Mouse (Mus musculus): ENCODE measurements around the gene Rabif. TPM values are rescaled to one million over a fixed set of nuclear protein-coding genes. Genes with fewer than 3 reads are reported as not detected.

Gene Rabif
- polyA plus RNA-seq, 1 experiment, result 22.7 TPM

- TF ChIP-seq POLR2A (IDR thresholded peaks at IDR 0.05; ENCODE audit: insufficient read depth, low read length) (no peak), CTCF (IDR thresholded peaks at IDR 0.05; ENCODE audit: low read depth, low read length) (no peak), EP300 (IDR thresholded peaks at IDR 0.05; ENCODE audit: insufficient read depth, low read depth, low read length) (no peak)
- Histone ChIP-seq H3K4me1 (ENCODE audit: control insufficient read depth, insufficient read depth, low read length) (no peaks in the 10 kb centered on the region), H3K4me3 (ENCODE audit: low read depth, low read length) (no peak overlapping the region), H3K27me3 (ENCODE audit: control insufficient read depth, insufficient read depth, low read length, poor library complexity, severe bottlenecking) (no peaks in the 10 kb centered on the region), H3K27ac (ENCODE audit: insufficient read depth, low read length) (no peak overlapping the region), H3K9me3 (replicated peaks; ENCODE audit: control insufficient read depth, insufficient read depth, low read length, poor library complexity, severe bottlenecking) (no peaks in the 10 kb centered on the region), H3K9ac (ENCODE audit: low read depth, poor library complexity, severe bottlenecking) (no peak overlapping the region), H3K36me3 (ENCODE audit: control insufficient read depth, insufficient read depth, low read length, poor library complexity, severe bottlenecking) (no peaks in the 10 kb centered on the region)
Observed at GRCm38 (mm10) chr1:134520001-134520721, 25.7 kb downstream of the Rabif start.

DNA sequence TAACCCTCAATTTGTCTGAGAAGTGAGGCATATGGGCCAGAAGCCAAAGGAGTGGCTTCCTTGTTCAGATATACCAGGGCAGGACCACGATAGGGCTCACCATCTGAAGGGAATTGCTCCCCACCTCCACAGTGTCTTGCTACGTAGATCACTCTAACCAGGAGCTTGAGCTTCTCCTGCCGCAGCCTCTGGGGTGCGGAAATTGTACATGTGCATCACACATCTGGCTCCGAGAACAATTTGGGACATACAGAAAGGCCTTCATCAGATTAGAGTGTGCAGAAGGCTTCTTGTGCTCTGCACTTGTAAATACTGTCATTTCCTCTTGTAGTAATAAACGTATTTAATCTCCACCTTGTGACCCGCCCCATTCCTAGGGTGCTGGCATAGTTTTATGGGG, 26.7 kb downstream of the Rabif start:
- TF ChIP-seq POLR2A (IDR thresholded peaks at IDR 0.05; ENCODE audit: insufficient read depth, low read length) (no peak), EP300 (IDR thresholded peaks at IDR 0.05; ENCODE audit: insufficient read depth, low read depth, low read length) (no peak), CTCF (IDR thresholded peaks at IDR 0.05; ENCODE audit: low read depth, low read length) (no peak)
- H3K27ac ChIP-seq (ENCODE audit: insufficient read depth, low read length), result no peak overlapping the region
- H3K9ac ChIP-seq (ENCODE audit: low read depth, poor library complexity, severe bottlenecking), result no peak overlapping the region
- no peaks in the 10 kb centered on the region for H3K36me3 ChIP-seq (ENCODE audit: control insufficient read depth, insufficient read depth, low read length, poor library complexity, severe bottlenecking)
- H3K27me3 ChIP-seq (ENCODE audit: control insufficient read depth, insufficient read depth, low read length, poor library complexity, severe bottlenecking), result no peaks in the 10 kb centered on the region
- H3K9me3 ChIP-seq (replicated peaks; ENCODE audit: control insufficient read depth, insufficient read depth, low read length, poor library complexity, severe bottlenecking), result no peaks in the 10 kb centered on the region
- no peak overlapping the region for H3K4me3 ChIP-seq (ENCODE audit: low read depth, low read length)
- H3K4me1 ChIP-seq (ENCODE audit: control insufficient read depth, insufficient read depth, low read length), result no peaks in the 10 kb centered on the region

DNA sequence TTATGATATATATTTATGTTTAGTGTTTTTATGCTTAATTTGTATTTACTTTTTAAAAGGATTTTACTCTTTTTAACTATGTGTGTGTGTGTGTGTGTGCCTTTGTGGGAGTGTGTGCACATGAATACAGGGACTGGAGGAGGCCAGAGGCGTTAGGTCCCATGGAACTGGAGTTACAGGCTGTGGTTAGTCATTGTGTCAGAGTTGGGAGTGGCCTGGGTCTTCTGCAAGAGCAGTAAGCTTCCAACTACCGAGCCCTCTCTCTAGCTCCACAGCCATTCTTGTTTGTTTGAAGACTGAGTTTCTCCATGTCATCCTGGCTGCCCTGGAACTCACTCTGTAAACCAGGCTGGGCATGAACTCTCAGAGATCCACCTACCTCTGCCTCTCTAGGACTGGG, 27.9 kb downstream of the Rabif start:
- Histone ChIP-seq H3K36me3 (ENCODE audit: control insufficient read depth, insufficient read depth, low read length, poor library complexity, severe bottlenecking) (no peaks in the 10 kb centered on the region), H3K9me3 (replicated peaks; ENCODE audit: control insufficient read depth, insufficient read depth, low read length, poor library complexity, severe bottlenecking) (no peaks in the 10 kb centered on the region), H3K4me1 (ENCODE audit: control insufficient read depth, insufficient read depth, low read length) (no peaks in the 10 kb centered on the region), H3K4me3 (ENCODE audit: low read depth, low read length) (no peak overlapping the region), H3K27ac (ENCODE audit: insufficient read depth, low read length) (no peak overlapping the region), H3K9ac (ENCODE audit: low read depth, poor library complexity, severe bottlenecking) (no peak overlapping the region), H3K27me3 (ENCODE audit: control insufficient read depth, insufficient read depth, low read length, poor library complexity, severe bottlenecking) (no peaks in the 10 kb centered on the region)
- TF ChIP-seq EP300 (IDR thresholded peaks at IDR 0.05; ENCODE audit: insufficient read depth, low read depth, low read length) (no peak), CTCF (IDR thresholded peaks at IDR 0.05; ENCODE audit: low read depth, low read length) (no peak), POLR2A (IDR thresholded peaks at IDR 0.05; ENCODE audit: insufficient read depth, low read length) (no peak)

GRCm38 (mm10) chr1:134524424-134524823, 30.0 kb downstream of the Rabif start:
- no peaks in the 10 kb centered on the region for H3K36me3 ChIP-seq (ENCODE audit: control insufficient read depth, insufficient read depth, low read length, poor library complexity, severe bottlenecking)
- peak; percentile 64 for TF ChIP-seq CTCF (IDR thresholded peaks at IDR 0.05; ENCODE audit: low read depth, low read length)
- TF ChIP-seq POLR2A (IDR thresholded peaks at IDR 0.05; ENCODE audit: insufficient read depth, low read length), result no peak
- H3K27ac ChIP-seq (ENCODE audit: insufficient read depth, low read length), result no peak overlapping the region
- H3K4me3 ChIP-seq (ENCODE audit: low read depth, low read length), result no peak overlapping the region
- no peaks in the 10 kb centered on the region for H3K9me3 ChIP-seq (replicated peaks; ENCODE audit: control insufficient read depth, insufficient read depth, low read length, poor library complexity, severe bottlenecking)
- no peaks in the 10 kb centered on the region for H3K4me1 ChIP-seq (ENCODE audit: control insufficient read depth, insufficient read depth, low read length)
- no peak overlapping the region for H3K9ac ChIP-seq (ENCODE audit: low read depth, poor library complexity, severe bottlenecking)
- H3K27me3 ChIP-seq (ENCODE audit: control insufficient read depth, insufficient read depth, low read length, poor library complexity, severe bottlenecking), result no peaks in the 10 kb centered on the region

DNA sequence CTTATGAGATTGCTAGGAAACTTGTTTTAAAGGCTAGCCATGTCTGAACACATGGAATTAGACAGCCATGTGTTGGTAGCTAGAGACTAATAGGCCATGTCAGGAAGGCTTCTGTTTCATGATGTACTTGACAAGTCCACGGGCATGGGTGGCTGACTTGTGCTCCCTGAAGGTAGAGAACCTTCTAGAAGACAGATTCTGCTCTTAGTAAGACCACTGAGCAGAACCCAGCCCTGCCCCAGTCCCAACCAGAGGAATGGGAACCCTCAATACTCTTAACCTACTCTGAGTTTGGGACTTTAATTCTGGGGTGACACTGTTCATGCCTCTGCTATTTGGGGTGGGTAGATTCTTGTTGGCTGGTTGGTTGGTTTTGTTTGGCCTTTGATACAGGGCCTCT, 30.6 kb downstream of the Rabif start:
- H3K36me3 ChIP-seq (ENCODE audit: control insufficient read depth, insufficient read depth, low read length, poor library complexity, severe bottlenecking), result no peaks in the 10 kb centered on the region
- TF ChIP-seq POLR2A (IDR thresholded peaks at IDR 0.05; ENCODE audit: insufficient read depth, low read length) (no peak), CTCF (IDR thresholded peaks at IDR 0.05; ENCODE audit: low read depth, low read length) (no peak), EP300 (IDR thresholded peaks at IDR 0.05; ENCODE audit: insufficient read depth, low read depth, low read length) (no peak)
- H3K27me3 ChIP-seq (ENCODE audit: control insufficient read depth, insufficient read depth, low read length, poor library complexity, severe bottlenecking), result no peaks in the 10 kb centered on the region
- no peak overlapping the region for H3K27ac ChIP-seq (ENCODE audit: insufficient read depth, low read length)
- H3K9ac ChIP-seq (ENCODE audit: low read depth, poor library complexity, severe bottlenecking), result no peak overlapping the region
- no peak overlapping the region for H3K4me3 ChIP-seq (ENCODE audit: low read depth, low read length)
- H3K4me1 ChIP-seq (ENCODE audit: control insufficient read depth, insufficient read depth, low read length), result no peaks in the 10 kb centered on the region
- H3K9me3 ChIP-seq (replicated peaks; ENCODE audit: control insufficient read depth, insufficient read depth, low read length, poor library complexity, severe bottlenecking), result no peaks in the 10 kb centered on the region

DNA sequence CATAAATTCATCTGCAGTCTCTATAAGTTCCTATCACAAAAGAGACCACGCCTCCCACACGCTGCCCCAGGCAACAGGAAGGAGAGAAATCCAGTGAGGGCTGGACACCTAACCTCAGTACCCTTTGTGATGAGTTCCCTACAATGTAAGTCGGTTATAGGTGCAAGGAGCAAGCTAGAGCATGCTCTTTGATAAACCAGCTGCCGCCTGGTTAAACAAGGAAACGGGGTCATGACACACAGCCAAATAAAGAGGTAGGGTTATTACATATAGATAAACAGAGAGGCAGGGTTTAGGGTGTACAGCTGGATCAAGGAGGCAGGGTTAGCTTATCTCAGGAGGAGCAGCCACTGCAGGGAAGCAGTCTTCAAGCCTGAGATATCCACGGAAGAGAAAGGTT, 32.3 kb downstream of the Rabif start:
- H3K4me3 ChIP-seq (ENCODE audit: low read depth, low read length), result no peak overlapping the region
- no peak overlapping the region for H3K9ac ChIP-seq (ENCODE audit: low read depth, poor library complexity, severe bottlenecking)
- no peaks in the 10 kb centered on the region for H3K9me3 ChIP-seq (replicated peaks; ENCODE audit: control insufficient read depth, insufficient read depth, low read length, poor library complexity, severe bottlenecking)
- H3K27ac ChIP-seq (ENCODE audit: insufficient read depth, low read length), result no peak overlapping the region
- no peaks in the 10 kb centered on the region for H3K27me3 ChIP-seq (ENCODE audit: control insufficient read depth, insufficient read depth, low read length, poor library complexity, severe bottlenecking)
- H3K4me1 ChIP-seq (ENCODE audit: control insufficient read depth, insufficient read depth, low read length), result no peaks in the 10 kb centered on the region
- TF ChIP-seq EP300 (IDR thresholded peaks at IDR 0.05; ENCODE audit: insufficient read depth, low read depth, low read length), result no peak
- no peak for TF ChIP-seq CTCF (IDR thresholded peaks at IDR 0.05; ENCODE audit: low read depth, low read length)
- TF ChIP-seq POLR2A (IDR thresholded peaks at IDR 0.05; ENCODE audit: insufficient read depth, low read length), result no peak
- no peaks in the 10 kb centered on the region for H3K36me3 ChIP-seq (ENCODE audit: control insufficient read depth, insufficient read depth, low read length, poor library complexity, severe bottlenecking)

Measured in ES-Bruce4 (cell line).